Mouse (Mus musculus) liver, adult (tissue): ENCODE data around the gene Olfr1423.

Experiments used
- GATA4 ChIP-seq: IDR thresholded peaks from 2 replicates; pipeline ENCODE4 v1.6.1; 2014; ENCODE audit warnings: mild to moderate bottlenecking, low read length; ENCODE audit not compliant: insufficient replicate concordance

The Olfr1423 gene

GRCm38 (mm10) chr19:12008410-12009380 lies 32.4 kb downstream of the Olfr1423 start:
- TF ChIP-seq GATA4, result no peak

- TF ChIP-seq GATA4, result no peak
Measured at GRCm38 (mm10) chr19:12007105-12007931, 33.8 kb downstream of the Olfr1423 start.

- TF ChIP-seq GATA4, result no peak
Measured at GRCm38 (mm10) chr19:12006361-12006947, 34.7 kb downstream of the Olfr1423 start.

GRCm38 (mm10) chr19:12005376-12006360 lies 35.4 kb downstream of the Olfr1423 start:
- TF ChIP-seq GATA4, result no peak

GRCm38 (mm10) chr19:12004216-12005008 lies 36.7 kb downstream of the Olfr1423 start:
- TF ChIP-seq GATA4, result no peak

- TF ChIP-seq GATA4, result no peak
Measured at GRCm38 (mm10) chr19:12003568-12003967, 37.5 kb downstream of the Olfr1423 start.

- no peak for TF ChIP-seq GATA4
Measured at GRCm38 (mm10) chr19:12002791-12003190, 38.3 kb downstream of the Olfr1423 start.

GRCm38 (mm10) chr19:12002125-12002524 lies 39.0 kb downstream of the Olfr1423 start:
- TF ChIP-seq GATA4, result no peak

GRCm38 (mm10) chr19:12001686-12002085 lies 39.4 kb downstream of the Olfr1423 start:
- TF ChIP-seq GATA4, result no peak

- TF ChIP-seq GATA4, result no peak
Measured at GRCm38 (mm10) chr19:11995722-11996448, 45.2 kb downstream of the Olfr1423 start.

GRCm38 (mm10) chr19:11994703-11995431 lies 46.2 kb downstream of the Olfr1423 start:
- no peak for TF ChIP-seq GATA4

GRCm38 (mm10) chr19:11992441-11993029 lies 48.6 kb downstream of the Olfr1423 start:
- TF ChIP-seq GATA4, result no peak
